Mouse (Mus musculus) stomach, embryonic 15.5 days (tissue): Measurements from ENCODE around the gene Lemd2. TPM values are rescaled to one million over a fixed set of nuclear protein-coding genes. Genes with fewer than 3 reads are reported as not detected.

Experiments
- ATAC-seq: fragments of 200-750 bp; cut with Nextera tagmentation; 2 replicates; pipeline ENCODE4 v1.8.0; 2017; ENCODE audit warnings: low read depth, moderate number of reproducible peaks, moderate TSS enrichment; ENCODE audit not compliant: insufficient read depth, low FRiP score
- H3K27ac ChIP-seq: fragments of 300-500 bp; sonication (generic); 2 replicates; pipeline ENCODE4 v1.5.1; 2015; ENCODE audit warnings: mild to moderate bottlenecking, inconsistent platforms
- H3K27me3 ChIP-seq: fragments of 300-500 bp; sonication (generic); replicated peaks from 2 replicates; pipeline ENCODE4 v1.6.1; 2015; ENCODE audit warnings: inconsistent platforms
- H3K36me3 ChIP-seq: fragments of 300-500 bp; sonication (generic); 2 replicates; pipeline ENCODE4 v1.6.1; 2015; ENCODE audit warnings: inconsistent platforms
- H3K4me1 ChIP-seq: fragments of 300-500 bp; sonication (generic); 2 replicates; pipeline ENCODE4 v1.6.1; 2015; ENCODE audit warnings: inconsistent platforms
- H3K4me2 ChIP-seq: fragments of 300-500 bp; sonication (generic); 2 replicates; pipeline ENCODE4 v1.6.1; 2015; ENCODE audit warnings: mild to moderate bottlenecking, inconsistent platforms
- H3K4me3 ChIP-seq: fragments of 300-500 bp; sonication (generic); replicated peaks from 2 replicates; pipeline ENCODE4 v1.5.1; 2015; ENCODE audit warnings: inconsistent platforms
- H3K9ac ChIP-seq: fragments of 300-500 bp; sonication (generic); 2 replicates; pipeline ENCODE4 v1.6.1; 2015; ENCODE audit warnings: inconsistent platforms
- H3K9me3 ChIP-seq: fragments of 300-500 bp; sonication (generic); 2 replicates; pipeline ENCODE4 v1.6.1; 2016; ENCODE audit warnings: inconsistent platforms
- WGBS: fragments of 180-500 bp; shearing (Covaris S2); methylation state at CpG from one replicate; pipeline ENCODE4 v1.1.7; 2015; 5-methylcytosine and 5-hydroxymethylcytosine counted together
- polyA plus RNA-seq: library from polyadenylated mRNA; unstranded; fragments of >200 nt; fragmentation: Nextera tagmentation; extraction: Ambion mirVana; gene quantifications from 2 replicates; pipeline ENCODE4 v1.2.1, GENCODE M21; 2015

The Lemd2 gene
- polyA plus RNA-seq, 1 experiment from 2014 or later = 14.7 TPM

DNA sequence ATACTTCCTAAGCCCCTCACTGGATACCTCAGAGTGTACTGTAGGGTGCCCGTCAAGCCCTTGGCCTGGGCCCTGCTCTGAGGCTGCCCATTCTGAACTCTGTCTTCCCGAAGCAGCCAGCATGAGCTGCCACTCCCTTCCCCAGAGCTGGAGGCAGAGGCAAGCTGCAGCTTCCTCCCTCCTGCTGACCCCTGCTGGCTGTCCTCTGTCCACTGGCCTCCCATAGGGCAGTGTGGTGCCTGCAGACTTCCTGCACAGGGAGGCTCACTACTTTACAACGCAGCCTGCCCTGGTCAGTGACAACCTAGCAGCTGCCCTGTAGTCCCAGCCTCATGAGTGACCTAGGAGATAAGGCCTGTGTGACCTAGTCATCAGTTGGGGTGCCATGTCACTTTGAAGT is 22.6 kb downstream of the Lemd2 start:
- H3K27me3 ChIP-seq = no peaks in the 10 kb centered on the region
- H3K4me3 ChIP-seq = no peak overlapping the region
- 23% methylated on average over 3 of the region's 3 CpGs for WGBS
- no peaks in the 10 kb centered on the region for H3K9me3 ChIP-seq
- peak; percentile 48; the same call in 1 of the 2 replicates for ATAC-seq
- H3K4me2 ChIP-seq = no peak overlapping the region
- H3K4me1 ChIP-seq = no peaks in the 10 kb centered on the region
- H3K36me3 ChIP-seq = no peaks in the 10 kb centered on the region
- no peak overlapping the region for H3K9ac ChIP-seq
- H3K27ac ChIP-seq = no peak overlapping the region

DNA sequence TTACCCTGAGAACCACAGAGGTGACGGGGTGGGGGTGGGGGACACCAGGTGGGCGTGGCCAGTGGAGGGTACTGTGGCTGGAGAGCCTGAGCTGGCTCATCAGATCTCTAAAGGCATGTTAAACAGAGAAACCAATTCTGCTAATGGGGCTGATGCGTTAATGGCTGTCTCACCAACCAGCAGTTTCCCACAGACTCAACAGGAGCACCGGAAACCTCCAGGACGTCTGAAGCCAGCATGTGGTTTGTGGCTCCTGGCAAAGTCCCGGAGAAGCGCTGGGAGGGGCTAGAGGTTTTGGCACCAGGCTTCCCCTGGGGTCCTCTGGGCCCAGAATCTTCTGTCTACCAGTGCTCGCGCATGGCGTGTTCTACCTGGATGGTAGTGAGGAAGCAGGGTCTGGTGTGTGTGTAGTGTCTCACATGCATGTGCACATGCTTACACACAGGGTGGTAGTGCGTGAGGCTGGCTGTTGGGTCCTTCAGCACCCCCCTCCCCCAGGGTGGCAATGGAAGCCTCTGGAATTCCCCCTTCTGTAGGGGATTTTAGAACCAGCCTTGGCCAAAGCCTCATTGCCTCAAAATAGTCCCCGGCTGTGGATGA is 24.5 kb downstream of the Lemd2 start:
- no peaks in the 10 kb centered on the region for H3K27me3 ChIP-seq
- no peak overlapping the region for H3K9ac ChIP-seq
- H3K4me1 ChIP-seq = peaks cover 8% of the 10 kb centered on the region
- no peak for ATAC-seq
- H3K4me3 ChIP-seq = no peak overlapping the region
- no peak overlapping the region for H3K4me2 ChIP-seq
- H3K36me3 ChIP-seq = no peaks in the 10 kb centered on the region
- WGBS = 61% methylated on average over 12 of the region's 12 CpGs
- H3K9me3 ChIP-seq = no peaks in the 10 kb centered on the region
- H3K27ac ChIP-seq = no peak overlapping the region

DNA sequence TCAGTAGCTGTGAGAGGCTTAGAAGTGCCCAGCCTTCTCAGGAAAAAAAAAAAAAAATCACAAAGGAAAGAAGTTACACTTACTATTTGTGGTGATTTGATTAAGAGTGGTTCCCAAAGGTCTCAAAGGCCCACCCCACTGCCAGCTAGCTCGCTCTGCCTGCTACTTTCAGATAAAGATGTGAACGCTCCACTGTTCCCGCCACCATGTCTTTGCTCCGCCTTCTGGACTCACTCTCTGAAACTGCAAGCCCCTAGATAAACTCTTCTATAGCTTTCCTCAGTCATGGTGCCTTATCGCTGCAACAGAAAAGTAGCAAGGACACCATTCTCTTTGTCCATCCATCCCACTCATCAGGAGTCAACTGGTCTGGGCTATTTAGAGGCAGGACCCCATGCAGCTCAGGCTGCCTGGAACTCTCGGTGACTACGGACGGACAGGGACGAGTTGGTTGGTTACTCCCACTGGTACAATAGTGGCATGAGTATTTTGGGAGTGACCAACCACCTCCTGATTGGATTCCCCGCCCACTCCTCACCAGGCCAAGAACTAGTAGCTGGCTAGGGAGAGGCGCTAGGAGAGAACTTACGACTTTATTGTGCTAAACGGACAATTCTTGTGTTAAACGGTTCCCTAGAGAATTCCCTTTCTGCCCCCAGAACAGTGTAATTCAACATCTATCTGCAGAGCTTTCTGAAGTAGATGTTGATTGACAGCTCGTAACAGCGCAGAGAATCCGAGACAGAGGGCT is 25.7 kb downstream of the Lemd2 start:
- no peaks in the 10 kb centered on the region for H3K9me3 ChIP-seq
- H3K4me2 ChIP-seq = no peak overlapping the region
- H3K36me3 ChIP-seq = no peaks in the 10 kb centered on the region
- no peak overlapping the region for H3K9ac ChIP-seq
- no peak overlapping the region for H3K4me3 ChIP-seq
- H3K4me1 ChIP-seq = peaks cover 8% of the 10 kb centered on the region
- 93% methylated on average over 17 of the region's 17 CpGs for WGBS
- no peak overlapping the region for H3K27ac ChIP-seq
- no peak for ATAC-seq
- H3K27me3 ChIP-seq = no peaks in the 10 kb centered on the region

DNA sequence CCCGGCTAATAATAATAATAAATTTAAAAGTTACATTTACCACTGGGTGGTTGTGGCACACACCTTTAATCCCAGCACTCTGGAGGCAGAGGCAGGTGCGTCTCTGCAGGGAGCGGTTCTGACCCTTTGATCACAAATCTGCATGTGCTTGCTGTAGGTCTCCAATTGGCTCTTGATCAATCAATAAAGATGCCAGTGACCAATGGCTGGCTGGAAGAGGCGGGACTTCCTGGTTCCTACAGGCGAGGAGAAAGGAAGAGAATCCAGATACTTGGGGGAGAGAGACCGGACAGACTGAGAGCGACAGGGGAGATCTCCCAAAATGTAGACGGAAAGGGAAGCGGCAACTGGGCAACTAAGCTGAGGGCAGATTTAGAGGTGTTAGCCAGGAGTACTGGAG is 26.2 kb downstream of the Lemd2 start:
- WGBS = 89% methylated on average over 9 of the region's 9 CpGs
- ATAC-seq = no peak
- no peak overlapping the region for H3K9ac ChIP-seq
- H3K4me3 ChIP-seq = no peak overlapping the region
- no peak overlapping the region for H3K27ac ChIP-seq
- H3K27me3 ChIP-seq = no peaks in the 10 kb centered on the region
- peaks cover 8% of the 10 kb centered on the region for H3K4me1 ChIP-seq
- no peak overlapping the region for H3K4me2 ChIP-seq
- no peaks in the 10 kb centered on the region for H3K9me3 ChIP-seq
- no peaks in the 10 kb centered on the region for H3K36me3 ChIP-seq

DNA sequence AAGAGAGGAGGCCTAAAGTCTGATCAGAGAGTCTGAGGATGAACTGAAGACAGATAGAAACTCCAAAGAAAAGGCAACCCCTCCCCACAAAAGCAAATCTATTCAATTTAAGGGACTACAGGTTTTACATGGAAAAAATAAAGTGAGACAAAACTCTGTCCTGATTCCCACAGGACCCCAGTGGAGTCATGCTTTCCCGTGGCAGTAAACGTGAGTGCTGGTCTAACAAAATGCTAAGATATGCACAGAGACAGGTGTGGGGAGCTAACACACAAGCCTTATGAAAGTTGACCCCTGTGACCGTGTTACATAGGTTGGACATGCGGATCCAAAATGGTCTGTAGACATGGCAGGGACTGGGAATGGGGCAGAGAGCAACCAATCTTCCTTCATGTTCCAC is 27.5 kb downstream of the Lemd2 start:
- no peak for ATAC-seq
- Histone ChIP-seq H3K9ac (no peak overlapping the region), H3K27me3 (no peaks in the 10 kb centered on the region), H3K4me1 (peaks cover 8% of the 10 kb centered on the region), H3K27ac (no peak overlapping the region), H3K36me3 (no peaks in the 10 kb centered on the region), H3K4me3 (no peak overlapping the region), H3K9me3 (no peaks in the 10 kb centered on the region), H3K4me2 (no peak overlapping the region)
- WGBS = 91% methylated on average over 4 of the region's 4 CpGs

DNA sequence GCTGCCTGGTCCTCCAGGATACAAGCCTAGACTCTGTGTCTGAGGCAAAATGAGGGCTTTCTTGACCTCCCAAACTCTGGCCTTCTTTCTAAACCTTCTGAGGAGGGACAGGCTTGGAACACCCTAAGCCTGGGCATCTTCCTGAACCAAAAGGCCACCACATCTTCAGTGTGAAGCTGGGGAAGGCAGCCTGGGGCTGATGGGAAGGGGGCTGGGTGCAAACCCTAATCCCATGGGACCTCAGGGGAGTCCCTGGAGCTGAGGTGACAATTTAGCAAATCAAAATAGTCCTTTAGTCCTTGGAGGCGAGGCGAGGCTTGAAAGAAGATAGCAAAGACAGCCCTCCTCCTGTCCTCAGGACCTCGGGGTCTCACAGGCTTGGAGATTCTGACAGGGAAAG is 28.0 kb downstream of the Lemd2 start:
- 79% methylated on average over 3 of the region's 3 CpGs for WGBS
- Histone ChIP-seq H3K4me1 (peaks cover 8% of the 10 kb centered on the region), H3K4me3 (no peak overlapping the region), H3K36me3 (no peaks in the 10 kb centered on the region), H3K9ac (no peak overlapping the region), H3K4me2 (no peak overlapping the region), H3K27ac (no peak overlapping the region), H3K9me3 (no peaks in the 10 kb centered on the region), H3K27me3 (no peaks in the 10 kb centered on the region)
- no peak for ATAC-seq

DNA sequence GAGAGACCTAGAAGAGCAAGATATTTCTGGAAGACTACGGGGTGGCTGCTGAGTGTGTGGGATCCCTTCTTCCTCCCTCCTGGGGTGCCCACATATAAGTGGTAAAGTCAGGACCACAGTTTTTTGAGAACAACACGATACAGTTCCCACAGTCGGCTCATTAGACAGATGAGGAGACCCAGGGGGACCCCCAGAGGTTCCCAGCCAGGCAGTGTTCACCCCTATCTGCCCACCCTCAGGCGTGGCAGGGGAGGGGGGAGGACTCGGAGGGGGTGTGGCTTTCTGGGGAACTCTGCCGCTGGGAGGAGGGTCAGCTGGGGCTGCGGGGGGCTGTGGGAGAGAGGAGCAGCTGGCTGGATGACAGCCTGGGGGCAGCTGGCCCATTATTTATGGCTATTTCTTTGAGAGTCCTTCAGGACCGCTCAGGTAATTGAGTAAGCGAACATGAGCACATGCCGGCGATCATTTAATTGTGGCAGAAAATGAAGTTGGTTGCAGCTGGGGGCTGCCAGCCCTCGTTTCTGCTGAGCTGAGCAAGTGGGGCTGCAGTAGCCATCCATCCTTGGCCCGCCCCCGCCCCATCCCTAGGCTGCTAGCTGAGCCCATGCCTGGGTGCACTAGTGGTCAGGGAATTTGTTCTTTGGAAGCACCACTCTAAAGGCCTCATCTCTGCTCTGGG is 28.9 kb downstream of the Lemd2 start:
- no peak overlapping the region for H3K27ac ChIP-seq
- no peaks in the 10 kb centered on the region for H3K27me3 ChIP-seq
- WGBS = 24% methylated on average over 14 of the region's 14 CpGs
- H3K4me2 ChIP-seq = no peak overlapping the region
- H3K4me1 ChIP-seq = peaks cover 8% of the 10 kb centered on the region
- H3K36me3 ChIP-seq = no peaks in the 10 kb centered on the region
- no peaks in the 10 kb centered on the region for H3K9me3 ChIP-seq
- 0 out of 2 replicates have a peak, but pooled peaks have one; percentile 50 for ATAC-seq
- H3K9ac ChIP-seq = no peak overlapping the region
- H3K4me3 ChIP-seq = no peak overlapping the region

DNA sequence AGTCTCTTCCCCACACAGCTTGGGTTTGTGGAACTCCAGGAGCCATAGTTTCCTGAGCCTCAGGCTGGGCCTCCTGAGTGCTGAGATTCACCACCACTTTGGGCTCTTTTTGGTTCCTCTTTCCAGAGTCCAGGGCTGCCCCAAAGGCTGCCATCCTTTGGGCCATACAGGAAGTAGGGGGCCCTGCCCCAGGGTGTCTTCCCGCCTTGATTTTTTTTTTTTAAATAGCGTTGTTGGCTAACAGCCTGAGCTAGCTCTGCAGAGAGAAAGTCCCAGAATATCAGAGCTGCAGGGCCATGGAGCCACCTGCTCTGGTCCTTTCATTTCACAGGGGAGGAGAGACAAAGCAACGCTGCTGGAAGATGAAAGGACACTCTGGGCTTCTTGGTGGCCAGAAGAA is 30.6 kb downstream of the Lemd2 start:
- no peaks in the 10 kb centered on the region for H3K27me3 ChIP-seq
- no peak overlapping the region for H3K4me2 ChIP-seq
- H3K9me3 ChIP-seq = no peaks in the 10 kb centered on the region
- no peaks in the 10 kb centered on the region for H3K36me3 ChIP-seq
- no peak overlapping the region for H3K27ac ChIP-seq
- no peak overlapping the region for H3K4me3 ChIP-seq
- WGBS = 66% methylated on average over 3 of the region's 3 CpGs
- ATAC-seq = no peak
- H3K9ac ChIP-seq = no peak overlapping the region
- peaks cover 8% of the 10 kb centered on the region for H3K4me1 ChIP-seq

DNA sequence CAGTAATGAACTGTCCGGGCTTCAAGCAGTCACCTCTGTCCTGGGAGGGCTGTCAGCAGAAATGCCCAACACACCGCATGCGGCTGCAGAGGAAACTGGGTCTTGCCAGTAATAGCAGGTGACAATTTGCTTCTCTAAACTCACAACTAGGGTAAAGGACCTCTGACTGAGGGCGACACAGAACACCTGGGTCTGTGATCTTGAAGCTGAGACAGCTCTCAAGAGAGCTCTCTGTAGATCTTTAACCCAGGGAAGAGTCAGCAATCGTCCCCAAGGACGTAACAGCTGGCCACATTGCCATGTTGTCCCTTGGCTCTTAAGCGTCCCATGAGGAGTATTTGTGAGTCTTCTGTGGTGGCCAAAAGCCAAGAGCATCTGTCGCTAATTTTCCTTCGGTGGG is 31.8 kb downstream of the Lemd2 start:
- H3K4me3 ChIP-seq = no peak overlapping the region
- H3K27me3 ChIP-seq = no peaks in the 10 kb centered on the region
- H3K4me2 ChIP-seq = no peak overlapping the region
- ATAC-seq = no peak
- H3K36me3 ChIP-seq = no peaks in the 10 kb centered on the region
- H3K4me1 ChIP-seq = peaks cover 8% of the 10 kb centered on the region
- WGBS = 80% methylated on average over 9 of the region's 9 CpGs
- no peak overlapping the region for H3K27ac ChIP-seq
- H3K9me3 ChIP-seq = no peaks in the 10 kb centered on the region
- H3K9ac ChIP-seq = no peak overlapping the region

DNA sequence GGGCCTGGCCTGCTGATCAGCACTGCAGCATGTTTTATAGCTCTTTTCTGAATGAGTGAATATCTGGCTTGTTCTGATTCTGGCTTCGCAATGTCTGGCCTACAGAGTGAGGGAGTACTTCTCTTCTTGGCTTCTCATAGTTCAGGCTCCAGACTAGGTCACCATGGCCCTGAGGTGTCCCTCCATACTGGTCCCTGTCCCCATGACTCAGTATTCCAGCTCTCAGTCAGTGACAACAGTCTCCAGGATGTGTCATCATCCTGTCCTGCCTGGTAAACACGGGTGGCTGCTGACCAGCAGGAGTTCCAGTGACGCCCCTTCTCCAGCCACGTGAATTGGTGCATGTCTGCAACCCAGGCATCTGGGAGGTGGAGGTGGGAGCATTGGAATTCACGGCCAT is 33.1 kb downstream of the Lemd2 start:
- no peak for ATAC-seq
- H3K9me3 ChIP-seq = no peaks in the 10 kb centered on the region
- no peaks in the 10 kb centered on the region for H3K36me3 ChIP-seq
- H3K4me3 ChIP-seq = no peak overlapping the region
- H3K27ac ChIP-seq = no peak overlapping the region
- no peak overlapping the region for H3K4me2 ChIP-seq
- H3K4me1 ChIP-seq = peaks cover 8% of the 10 kb centered on the region
- no peak overlapping the region for H3K9ac ChIP-seq
- H3K27me3 ChIP-seq = no peaks in the 10 kb centered on the region
- WGBS = 66% methylated on average over 5 of the region's 5 CpGs

DNA sequence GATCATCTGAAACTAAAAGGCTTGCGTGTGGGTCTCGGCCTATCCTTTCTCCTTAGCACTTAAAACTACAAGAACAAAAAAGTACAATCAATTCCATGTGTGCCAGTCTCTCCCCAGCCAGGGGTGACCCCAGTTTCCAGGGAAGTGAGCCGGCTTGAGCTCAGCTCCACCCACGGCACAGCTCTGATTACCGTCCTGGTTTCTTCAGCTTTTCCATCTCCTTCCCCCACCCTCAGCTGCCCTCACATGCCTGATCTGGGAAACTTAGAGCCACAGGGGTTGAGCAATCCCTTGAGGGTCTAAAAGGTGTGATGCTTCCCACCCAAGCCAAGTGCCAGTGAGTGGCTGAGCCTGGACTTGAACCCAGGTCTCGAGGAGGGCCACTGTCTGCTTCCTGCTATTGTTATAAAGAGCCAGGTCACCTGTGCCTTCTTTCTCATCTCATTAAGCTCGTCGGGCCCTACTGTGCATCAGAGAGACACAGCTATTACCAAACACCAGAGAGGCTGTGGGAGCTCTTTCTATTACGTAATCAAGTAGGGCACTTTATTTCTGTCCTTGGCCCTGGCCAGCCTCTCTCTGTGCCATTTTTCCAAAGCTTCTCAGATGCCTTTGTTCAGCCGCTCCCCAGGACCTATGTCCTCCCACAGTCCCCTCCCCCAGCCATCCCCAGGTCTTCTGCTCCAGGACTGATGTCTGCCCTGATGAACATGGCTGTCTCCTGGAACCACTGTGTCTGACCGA is 34.1 kb downstream of the Lemd2 start:
- Histone ChIP-seq H3K9ac (no peak overlapping the region), H3K4me2 (no peak overlapping the region), H3K4me3 (no peak overlapping the region), H3K4me1 (peaks cover under 1% of the 10 kb centered on the region), H3K27me3 (no peaks in the 10 kb centered on the region), H3K27ac (no peak overlapping the region), H3K9me3 (no peaks in the 10 kb centered on the region), H3K36me3 (no peaks in the 10 kb centered on the region)
- 74% methylated on average over 11 of the region's 11 CpGs for WGBS
- ATAC-seq = no peak

DNA sequence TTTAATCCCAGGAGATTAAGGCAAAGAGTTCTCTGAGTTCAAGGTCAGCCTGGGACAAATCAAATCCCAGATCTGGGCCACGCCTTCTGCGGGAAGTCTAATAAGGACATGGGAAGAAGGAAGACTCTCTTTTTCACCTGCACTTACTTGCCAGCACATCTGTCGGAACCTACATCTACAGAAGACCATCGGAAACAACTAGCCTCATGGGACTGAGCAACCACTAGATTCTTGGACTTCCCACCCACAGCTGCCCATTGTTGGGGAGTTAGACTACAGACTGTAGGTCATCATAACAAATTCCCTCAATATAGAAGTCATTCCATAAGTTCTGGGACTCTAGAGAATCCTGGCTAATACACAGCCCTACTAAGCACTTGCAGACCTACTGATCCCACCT is 35.7 kb downstream of the Lemd2 start:
- no peaks in the 10 kb centered on the region for H3K36me3 ChIP-seq
- ATAC-seq = no peak
- no peak overlapping the region for H3K4me3 ChIP-seq
- no peaks in the 10 kb centered on the region for H3K9me3 ChIP-seq
- H3K9ac ChIP-seq = no peak overlapping the region
- no peaks in the 10 kb centered on the region for H3K27me3 ChIP-seq
- no peak overlapping the region for H3K4me2 ChIP-seq
- no peak overlapping the region for H3K27ac ChIP-seq
- no peaks in the 10 kb centered on the region; the same call in 1 of the 2 replicates for H3K4me1 ChIP-seq
- WGBS = 94% methylated on average over 4 of the region's 4 CpGs
